Mouse (Mus musculus): ENCODE data around the gene Bglap2. TPM values are rescaled to one million over a fixed set of nuclear protein-coding genes. Genes with fewer than 3 reads are reported as not detected.

Gene Bglap2
- polyA plus RNA-seq, 1 experiment, result not detected

DNA sequence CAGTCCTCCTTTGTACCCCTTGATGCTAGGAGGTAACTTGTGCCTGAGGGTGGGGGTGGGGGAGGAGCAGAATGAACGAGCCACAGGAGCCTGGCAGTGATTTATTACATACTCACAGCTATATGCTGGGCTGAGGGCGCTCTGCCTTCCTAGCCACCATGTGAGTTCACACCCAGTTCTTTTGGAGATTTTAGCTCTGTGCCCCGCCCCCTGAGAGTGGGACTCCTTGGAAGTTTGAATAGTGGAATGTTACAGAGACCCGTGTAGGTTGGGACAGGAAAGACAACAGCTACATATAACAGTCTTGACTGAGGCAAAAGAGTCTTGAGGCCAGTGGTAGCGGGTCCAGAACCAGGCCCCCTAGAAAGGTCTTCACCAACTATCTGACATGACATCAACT lies 49.5 kb downstream of the Bglap2 start:
- no peak overlapping the region for H3K27ac ChIP-seq (ENCODE audit: insufficient read depth, low read length)
- H3K4me1 ChIP-seq (ENCODE audit: control insufficient read depth, insufficient read depth, low read length), result no peaks in the 10 kb centered on the region
- no peak overlapping the region for H3K4me3 ChIP-seq (ENCODE audit: insufficient read depth, low read length)
- TF ChIP-seq POLR2A (IDR thresholded peaks at IDR 0.05; ENCODE audit: low read depth, low read length), result no peak
- no peak for TF ChIP-seq CTCF (IDR thresholded peaks at IDR 0.05; ENCODE audit: borderline replicate concordance, insufficient read depth, low read length)

Other genes starting within 250 kb of the Bglap2 start
- gene Mef2d, start 236.3 kb downstream of the Bglap2 start, polyA plus RNA-seq (2011; ENCODE audit: insufficient read length, low read depth, missing spikeins), result 49.1 and 57.0 TPM in 2 replicates
- not detected in 2 replicates for gene Rhbg, start 124.0 kb downstream of the Bglap2 start, polyA plus RNA-seq (2011; ENCODE audit: insufficient read length, low read depth, missing spikeins)
- not detected in 2 replicates for gene Gm38392, start 91.5 kb downstream of the Bglap2 start, polyA plus RNA-seq (2011; ENCODE audit: insufficient read length, low read depth, missing spikeins)
- 3.9 and 5.5 TPM in 2 replicates for gene Tsacc, start 81.7 kb downstream of the Bglap2 start, polyA plus RNA-seq (2011; ENCODE audit: insufficient read length, low read depth, missing spikeins)
- gene Cct3, start 81.6 kb downstream of the Bglap2 start, polyA plus RNA-seq (2011; ENCODE audit: insufficient read length, low read depth, missing spikeins), result 223 and 264 TPM in 2 replicates
- 172 and 220 TPM in 2 replicates for gene Glmp, start 53.7 kb downstream of the Bglap2 start, polyA plus RNA-seq (2011; ENCODE audit: insufficient read length, low read depth, missing spikeins)
- gene Tmem79, start 42.6 kb downstream of the Bglap2 start, polyA plus RNA-seq (2011; ENCODE audit: insufficient read length, low read depth, missing spikeins), result 1.3 and 1.4 TPM in 2 replicates
- 62.8 and 71.6 TPM in 2 replicates for gene Smg5, start 42.4 kb downstream of the Bglap2 start, polyA plus RNA-seq (2011; ENCODE audit: insufficient read length, low read depth, missing spikeins)
- 0.55 and 1.4 TPM in 2 replicates for gene Paqr6, start 14.1 kb downstream of the Bglap2 start, polyA plus RNA-seq (2011; ENCODE audit: insufficient read length, low read depth, missing spikeins)
- not detected in 2 replicates for gene Bglap3, start 6.0 kb downstream of the Bglap2 start, polyA plus RNA-seq (2011; ENCODE audit: insufficient read length, low read depth, missing spikeins)
- gene Bglap, start 5.8 kb upstream of the Bglap2 start, polyA plus RNA-seq (2011; ENCODE audit: insufficient read length, low read depth, missing spikeins), result not detected in 2 replicates
- 24.4 and 29.9 TPM in 2 replicates for gene Pmf1, start 31.6 kb upstream of the Bglap2 start, polyA plus RNA-seq (2011; ENCODE audit: insufficient read length, low read depth, missing spikeins)
- 15.9 and 20.1 TPM in 2 replicates for gene Slc25a44, start 46.4 kb upstream of the Bglap2 start, polyA plus RNA-seq (2011; ENCODE audit: insufficient read length, low read depth, missing spikeins)
- 0.25 and 0.63 TPM in 2 replicates for gene Sema4a, start 82.5 kb upstream of the Bglap2 start, polyA plus RNA-seq (2011; ENCODE audit: insufficient read length, low read depth, missing spikeins)
- 401 and 426 TPM in 2 replicates for gene Lmna, start 131.3 kb upstream of the Bglap2 start, polyA plus RNA-seq (2011; ENCODE audit: insufficient read length, low read depth, missing spikeins)
- 25.7 and 33.6 TPM in 2 replicates for gene Mex3a, start 153.7 kb upstream of the Bglap2 start, polyA plus RNA-seq (2011; ENCODE audit: insufficient read length, low read depth, missing spikeins)
- not detected in 2 replicates for gene Rab25, start 169.6 kb upstream of the Bglap2 start, polyA plus RNA-seq (2011; ENCODE audit: insufficient read length, low read depth, missing spikeins)
- gene Lamtor2, start 174.4 kb upstream of the Bglap2 start, polyA plus RNA-seq (2011; ENCODE audit: insufficient read length, low read depth, missing spikeins), result 74.4 and 81.1 TPM in 2 replicates
- 38.5 and 50.4 TPM in 2 replicates for gene Ubqln4, start 175.1 kb upstream of the Bglap2 start, polyA plus RNA-seq (2011; ENCODE audit: insufficient read length, low read depth, missing spikeins)
- gene Ssr2, start 197.2 kb upstream of the Bglap2 start, polyA plus RNA-seq (2011; ENCODE audit: insufficient read length, low read depth, missing spikeins), result 218 and 298 TPM in 2 replicates
- 174 and 210 TPM in 2 replicates for gene Arhgef2, start 227.3 kb upstream of the Bglap2 start, polyA plus RNA-seq (2011; ENCODE audit: insufficient read length, low read depth, missing spikeins)